Mouse (Mus musculus) testis, adult 2 months (tissue): ENCODE data around the gene Igbp1.

Source experiments
- CTCF ChIP-seq: fragments of 200-500 bp; IDR thresholded peaks from 2 replicates; pipeline ENCODE4 v1.5.1; 2012; ENCODE audit warnings: low read depth, mild to moderate bottlenecking, inconsistent platforms, low read length, moderate library complexity; ENCODE audit not compliant: control insufficient read depth, insufficient read depth, insufficient replicate concordance
- POLR2A ChIP-seq: fragments of 200-500 bp; IDR thresholded peaks from 2 replicates; pipeline ENCODE4 v1.6.1; 2012; ENCODE audit warnings: low read depth, mild to moderate bottlenecking, inconsistent platforms, low read length, moderate library complexity; ENCODE audit not compliant: control insufficient read depth

DNA sequence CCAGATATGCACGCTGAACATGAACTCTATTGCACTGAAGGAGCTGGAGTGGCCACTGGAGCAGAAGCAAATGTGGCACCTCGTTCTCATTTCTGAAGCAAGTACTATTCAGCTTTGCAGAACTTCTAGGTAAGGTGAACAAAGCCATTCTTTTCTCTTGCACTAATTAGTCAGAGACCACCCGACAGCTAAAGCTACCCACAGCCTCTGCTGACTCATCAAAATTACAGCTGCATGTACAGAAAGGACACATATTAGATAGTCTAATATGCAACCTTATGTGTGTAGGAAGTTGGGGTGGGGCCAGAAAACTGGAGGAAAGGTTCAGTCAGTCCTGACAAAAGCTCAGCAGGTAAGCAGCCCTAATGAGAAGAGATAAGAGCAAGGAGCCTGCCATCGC, 30.4 kb downstream of the Igbp1 start, which contains the start of gene Dgat2l6:
- TF ChIP-seq CTCF = no peak
- TF ChIP-seq POLR2A = no peak
